Mouse (Mus musculus) adrenal gland, postnatal 10 days (tissue): ENCODE measurements around the gene Gm13289. TPM values are rescaled to one million over a fixed set of nuclear protein-coding genes. Genes with fewer than 3 reads are reported as not detected.
"Not testable (repeated sequence)": the region's sequence is repeated elsewhere in the genome, so short reads cannot be mapped to it uniquely, and the experiment has no call there.

Experiments
- DNase-seq: peaks from one replicate; pipeline ENCODE4 v3.0.0; 2021; ENCODE audit warnings: mixed read lengths
- total RNA-seq, 2 experiments: library from RNA; stranded (reverse); gene quantifications; 2 replicates each; pipeline ENCODE4 v1.2.3; 2021

Gm13289 gene
- total RNA-seq, 2 experiments from 2014 or later, result not detected

- DNase-seq, result peak; percentile 16
Observed at GRCm38 (mm10) chr4:88782335-88782734, 5.6 kb downstream of the Gm13289 start.

GRCm38 (mm10) chr4:88785409-88785808 lies 8.7 kb downstream of the Gm13289 start, which contains the start of gene Gm13276:
Gene Gm13276, plus strand, starts transcription at chr4:88785709.
- not testable (repeated sequence) for DNase-seq

GRCm38 (mm10) chr4:88788402-88788801 lies 11.7 kb downstream of the Gm13289 start, which contains the start of gene Gm13277:
Gene Gm13277, plus strand, starts transcription at chr4:88788632.
- DNase-seq, result peak; percentile 75

DNA sequence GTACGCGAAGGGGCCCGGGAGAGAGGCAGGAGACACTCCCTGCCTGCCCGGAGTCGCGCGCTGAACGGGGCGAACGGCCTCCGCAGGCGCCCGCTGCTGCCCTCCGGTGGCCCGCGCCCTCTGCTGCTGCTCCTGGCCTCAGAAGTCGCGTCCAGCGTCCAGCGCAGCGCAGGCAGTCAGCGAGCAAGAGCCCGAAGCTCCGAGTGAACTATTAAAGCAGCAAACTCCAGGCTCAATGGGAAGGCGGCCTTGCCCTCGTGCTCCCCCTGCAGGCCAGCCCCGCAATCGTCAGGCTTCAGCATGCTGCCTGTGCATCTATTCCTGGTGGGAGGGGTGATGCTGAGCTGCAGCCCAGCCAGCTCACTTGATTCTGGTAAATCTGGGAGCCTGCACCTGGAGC lies 14.5 kb downstream of the Gm13289 start, which contains the start of gene Gm13278:
Gene Gm13278, plus strand, starts transcription at position 301 of the 400 bp plus-strand sequence.
- DNase-seq, result not testable (repeated sequence)

GRCm38 (mm10) chr4:88793936-88794675 lies 17.4 kb downstream of the Gm13289 start, which contains the start of gene Gm13275:
Gene Gm13275, plus strand, starts transcription at chr4:88794487.
- peak; percentile 29 for DNase-seq

DNA sequence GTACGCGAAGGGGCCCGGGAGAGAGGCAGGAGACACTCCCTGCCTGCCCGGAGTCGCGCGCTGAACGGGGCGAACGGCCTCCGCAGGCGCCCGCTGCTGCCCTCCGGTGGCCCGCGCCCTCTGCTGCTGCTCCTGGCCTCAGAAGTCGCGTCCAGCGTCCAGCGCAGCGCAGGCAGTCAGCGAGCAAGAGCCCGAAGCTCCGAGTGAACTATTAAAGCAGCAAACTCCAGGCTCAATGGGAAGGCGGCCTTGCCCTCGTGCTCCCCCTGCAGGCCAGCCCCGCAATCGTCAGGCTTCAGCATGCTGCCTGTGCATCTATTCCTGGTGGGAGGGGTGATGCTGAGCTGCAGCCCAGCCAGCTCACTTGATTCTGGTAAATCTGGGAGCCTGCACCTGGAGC lies 20.4 kb downstream of the Gm13289 start, which contains the start of gene Gm13279:
Gene Gm13279, plus strand, starts transcription at position 301 of the 400 bp plus-strand sequence.
- DNase-seq, result not testable (repeated sequence)

DNA sequence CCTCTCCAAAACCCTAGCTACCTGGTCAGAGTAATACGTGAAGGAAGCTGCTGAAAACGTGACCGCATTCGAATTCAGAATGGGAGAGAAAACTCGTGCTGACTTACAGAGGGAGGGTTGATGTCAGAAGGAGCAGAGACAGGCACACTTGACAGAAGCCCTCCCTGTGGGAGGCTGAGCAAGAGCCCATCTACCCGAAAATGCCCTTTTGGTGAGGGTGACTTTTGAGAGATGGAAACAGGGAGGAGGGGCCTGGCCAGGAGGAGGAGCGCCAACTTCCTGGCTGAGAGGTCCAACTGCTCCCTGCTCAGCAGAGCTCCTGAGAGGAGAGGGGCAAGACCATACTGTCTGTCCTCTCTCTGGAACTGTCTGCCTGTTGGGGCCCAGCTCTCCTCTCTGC lies 22.6 kb downstream of the Gm13289 start, which contains the start of gene Gm13285:
Gene Gm13285, plus strand, starts transcription at position 301 of the 400 bp plus-strand sequence.
- DNase-seq, result not testable (repeated sequence)

DNA sequence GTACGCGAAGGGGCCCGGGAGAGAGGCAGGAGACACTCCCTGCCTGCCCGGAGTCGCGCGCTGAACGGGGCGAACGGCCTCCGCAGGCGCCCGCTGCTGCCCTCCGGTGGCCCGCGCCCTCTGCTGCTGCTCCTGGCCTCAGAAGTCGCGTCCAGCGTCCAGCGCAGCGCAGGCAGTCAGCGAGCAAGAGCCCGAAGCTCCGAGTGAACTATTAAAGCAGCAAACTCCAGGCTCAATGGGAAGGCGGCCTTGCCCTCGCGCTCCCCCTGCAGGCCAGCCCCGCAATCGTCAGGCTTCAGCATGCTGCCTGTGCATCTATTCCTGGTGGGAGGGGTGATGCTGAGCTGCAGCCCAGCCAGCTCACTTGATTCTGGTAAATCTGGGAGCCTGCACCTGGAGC lies 26.2 kb downstream of the Gm13289 start, which contains the start of gene Gm13287:
Gene Gm13287, plus strand, starts transcription at position 301 of the 400 bp plus-strand sequence.
- DNase-seq, result not testable (repeated sequence)

GRCm38 (mm10) chr4:88805231-88805630 lies 28.5 kb downstream of the Gm13289 start, which contains the start of gene Gm13288:
Gene Gm13288, plus strand, starts transcription at chr4:88805531.
- not testable (repeated sequence) for DNase-seq

DNA sequence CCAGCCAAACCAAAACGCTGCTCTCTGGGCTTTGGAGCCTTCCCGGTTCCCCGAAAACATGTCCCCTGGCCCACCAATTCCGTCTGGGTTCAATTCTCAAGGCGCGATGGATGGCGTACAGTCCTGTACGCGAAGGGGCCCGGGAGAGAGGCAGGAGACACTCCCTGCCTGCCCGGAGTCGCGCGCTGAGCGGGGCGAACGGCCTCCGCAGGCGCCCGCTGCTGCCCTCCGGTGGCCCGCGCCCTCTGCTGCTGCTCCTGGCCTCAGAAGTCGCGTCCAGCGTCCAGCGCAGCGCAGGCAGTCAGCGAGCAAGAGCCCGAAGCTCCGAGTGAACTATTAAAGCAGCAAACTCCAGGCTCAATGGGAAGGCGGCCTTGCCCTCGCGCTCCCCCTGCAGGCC lies 29.0 kb downstream of the Gm13289 start:
- DNase-seq, result peak; percentile 40

DNA sequence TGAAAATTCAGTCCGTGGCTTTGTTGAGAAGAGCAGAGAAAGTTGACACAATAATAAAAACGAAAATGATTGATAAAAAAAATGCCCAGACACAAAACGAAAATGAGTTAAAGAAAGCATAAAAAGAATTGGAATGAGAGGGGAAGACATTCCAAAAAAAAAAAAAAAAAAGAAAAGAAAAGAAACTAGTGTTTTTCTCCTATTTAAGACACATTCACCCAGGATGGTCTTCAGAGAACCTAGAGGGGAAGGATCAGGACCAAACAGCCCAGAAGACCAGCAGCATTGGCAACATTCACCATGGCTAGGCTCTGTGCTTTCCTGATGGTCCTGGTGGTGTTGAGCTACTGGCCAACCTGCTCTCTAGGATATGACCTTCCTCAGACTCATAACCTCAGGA lies 39.2 kb downstream of the Gm13289 start, which contains the start of gene Ifna7:
Gene Ifna7, plus strand, starts transcription at position 301 of the 400 bp plus-strand sequence.
- DNase-seq, result no peak

GRCm38 (mm10) chr4:88819659-88820058 lies 42.9 kb downstream of the Gm13289 start, which contains the start of gene Ifna11:
Gene Ifna11, plus strand, starts transcription at chr4:88819959.
- DNase-seq, result no peak

GRCm38 (mm10) chr4:88822995-88823394 lies 46.3 kb downstream of the Gm13289 start:
- DNase-seq, result peak; percentile 19

Other genes with a start within 250 kb of the Gm13289 start
- not detected for gene Ifna15, start 218.7 kb upstream of the Gm13289 start, total RNA-seq
- gene Ifna14, start 205.1 kb upstream of the Gm13289 start, total RNA-seq, result not detected
- not detected for gene Ifna9, start 184.5 kb upstream of the Gm13289 start, total RNA-seq
- not detected for gene Ifna12, start 173.5 kb upstream of the Gm13289 start, total RNA-seq
- not detected for gene C87499, start 142.5 kb upstream of the Gm13289 start, total RNA-seq
- not detected for gene Ifna13, start 132.5 kb upstream of the Gm13289 start, total RNA-seq
- not detected for gene Ifna16, start 100.0 kb upstream of the Gm13289 start, total RNA-seq
- gene Ifna2, start 93.0 kb upstream of the Gm13289 start, total RNA-seq, result not detected
- not detected for gene Ifnab, start 85.6 kb upstream of the Gm13289 start, total RNA-seq
- 1 to 10 TPM in 1 of 2 experiments, under 1 TPM in 1; 0.60 to 1.2 TPM for gene Gm26566, start 55.1 kb upstream of the Gm13289 start, total RNA-seq
- 10 to 100 TPM; 74.5 to 81.4 TPM for gene Klhl9, start 54.5 kb upstream of the Gm13289 start, total RNA-seq
- gene Gm13271, start 22.1 kb upstream of the Gm13289 start, total RNA-seq, result not detected
- gene Gm13283, start 16.8 kb upstream of the Gm13289 start, total RNA-seq, result under 1 TPM in 1 of 2 experiments, not detected in 1; 0.24 TPM
- not detected for gene Gm13290, start 3.1 kb upstream of the Gm13289 start, total RNA-seq
- gene Gm13272, start 2.9 kb downstream of the Gm13289 start, total RNA-seq, result not detected
- gene Ifnz, start 5.2 kb downstream of the Gm13289 start, total RNA-seq, result not detected
- not detected for gene Gm13276, start 8.8 kb downstream of the Gm13289 start, total RNA-seq
- not detected for gene Gm13277, start 11.7 kb downstream of the Gm13289 start, total RNA-seq
- gene Gm13278, start 14.6 kb downstream of the Gm13289 start, total RNA-seq, result not detected
- gene Gm13275, start 17.6 kb downstream of the Gm13289 start, total RNA-seq, result not detected
- not detected for gene Gm13279, start 20.5 kb downstream of the Gm13289 start, total RNA-seq
- under 1 TPM in 1 of 2 experiments, not detected in 1; 0.21 TPM for gene Gm13285, start 22.7 kb downstream of the Gm13289 start, total RNA-seq
- gene Gm13287, start 26.3 kb downstream of the Gm13289 start, total RNA-seq, result not detected
- not detected for gene Gm13288, start 28.6 kb downstream of the Gm13289 start, total RNA-seq
- not detected for gene Ifna7, start 39.3 kb downstream of the Gm13289 start, total RNA-seq
- not detected for gene Ifna11, start 43.0 kb downstream of the Gm13289 start, total RNA-seq
- gene Ifna6, start 50.5 kb downstream of the Gm13289 start, total RNA-seq, result not detected
- not detected for gene Ifna5, start 58.6 kb downstream of the Gm13289 start, total RNA-seq
- gene Ifna4, start 64.9 kb downstream of the Gm13289 start, total RNA-seq, result not detected
- gene Ifna1, start 73.2 kb downstream of the Gm13289 start, total RNA-seq, result not detected
- not detected for gene Ifne, start 103.3 kb downstream of the Gm13289 start, total RNA-seq